Mouse (Mus musculus) megakaryocyte, embryonic 14.5 days (primary cell): ENCODE measurements around the gene Mef2c. TPM values are rescaled to one million over a fixed set of nuclear protein-coding genes. Genes with fewer than 3 reads are reported as not detected.

Source experiments
- H3K27me3 ChIP-seq: replicated peaks from 2 replicates; pipeline ENCODE3; 2012; ENCODE audit warnings: inconsistent platforms
- H3K36me3 ChIP-seq: replicated peaks from 2 replicates; pipeline ENCODE3; 2012; ENCODE audit warnings: low read length, inconsistent platforms, mixed read lengths
- H3K4me1 ChIP-seq: 2 replicates; pipeline ENCODE4 v1.6.1; 2012; ENCODE audit warnings: inconsistent platforms
- H3K4me3 ChIP-seq: replicated peaks from 2 replicates; pipeline ENCODE3; 2012; ENCODE audit warnings: moderate library complexity, mild to moderate bottlenecking, inconsistent platforms
- H3K9me3 ChIP-seq: 2 replicates; pipeline ENCODE4 v1.6.1; 2012; ENCODE audit warnings: inconsistent platforms
- FLI1 ChIP-seq: IDR thresholded peaks from 2 replicates; pipeline ENCODE4 v1.6.1; 2012; ENCODE audit warnings: low read length, inconsistent platforms, mixed read lengths
- GATA1 ChIP-seq: IDR thresholded peaks from 3 replicates; pipeline ENCODE4 v1.6.1; 2012; ENCODE audit warnings: mixed read lengths, low read length, inconsistent platforms, borderline replicate concordance
- polyA plus RNA-seq: library from polyadenylated mRNA; stranded (reverse); fragments of >175 nt; gene quantifications from 2 replicates; pipeline ENCODE4 v1.2.3, GENCODE M21; 2012; ENCODE audit warnings: low replicate concordance; ENCODE audit not compliant: insufficient read depth

Mef2c gene
- polyA plus RNA-seq, 1 experiment: 31.6 TPM

DNA sequence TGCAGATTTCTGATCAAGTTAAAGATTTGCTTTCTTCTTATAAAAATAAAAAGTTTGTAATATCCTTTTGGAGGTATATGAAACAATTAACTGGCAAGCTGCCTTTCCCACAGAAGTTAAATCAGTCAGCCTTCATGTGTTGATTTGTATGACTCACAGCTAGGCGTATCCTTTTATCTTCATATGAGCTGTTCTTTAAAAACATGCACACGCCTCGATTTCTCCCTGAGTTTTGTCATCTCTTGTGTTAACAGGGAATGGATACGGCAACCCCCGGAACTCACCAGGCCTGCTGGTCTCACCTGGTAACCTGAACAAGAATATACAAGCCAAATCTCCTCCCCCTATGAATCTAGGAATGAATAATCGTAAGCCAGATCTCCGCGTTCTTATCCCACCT lies 148.7 kb downstream of the Mef2c start:
- no peak for TF ChIP-seq FLI1
- no peak for TF ChIP-seq GATA1
- Histone ChIP-seq H3K27me3 (no peaks in the 10 kb centered on the region), H3K9me3 (no peaks in the 10 kb centered on the region), H3K4me3 (no peak overlapping the region), H3K4me1 (peaks cover 46% of the 10 kb centered on the region), H3K36me3 (peaks cover 71% of the 10 kb centered on the region)

DNA sequence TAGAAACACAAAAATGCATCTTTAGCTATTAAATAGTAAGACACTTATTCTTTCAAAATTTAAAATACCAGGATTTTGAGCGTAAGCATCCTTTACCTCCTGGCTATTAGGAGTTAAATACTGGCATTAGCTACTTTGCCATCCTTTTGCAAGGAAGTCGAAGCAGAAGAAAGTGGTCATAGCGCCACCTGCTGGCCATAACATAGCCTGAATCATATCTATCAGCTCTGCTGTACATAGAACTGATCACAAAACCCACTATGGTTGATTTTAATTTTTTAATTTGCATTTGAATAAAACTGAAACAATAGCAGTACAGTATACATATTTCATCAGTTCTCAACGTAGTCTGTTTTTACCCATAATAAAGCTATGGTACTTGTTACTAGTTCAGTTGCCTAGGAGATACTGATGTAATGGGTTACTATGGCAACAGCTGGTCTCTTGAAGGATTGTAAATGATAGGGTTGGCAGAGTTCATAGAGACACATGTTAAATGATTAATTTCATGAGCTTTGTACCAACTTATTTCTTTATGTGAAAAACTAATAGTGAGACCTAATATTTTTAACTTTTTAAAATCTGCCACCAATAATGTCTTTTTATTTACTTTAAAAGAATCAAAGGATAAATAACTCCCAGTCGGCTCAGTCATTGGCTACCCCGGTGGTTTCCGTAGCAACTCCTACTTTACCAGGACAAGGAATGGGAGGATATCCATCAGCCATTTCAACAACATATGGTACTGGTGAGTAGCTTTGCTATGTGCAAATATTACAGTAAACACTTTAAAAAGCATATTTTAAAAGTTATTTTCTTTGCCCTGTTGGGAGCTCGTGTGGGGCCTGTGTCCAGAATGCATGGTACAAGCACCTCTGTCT lies 151.3 kb downstream of the Mef2c start:
- Histone ChIP-seq H3K9me3 (no peaks in the 10 kb centered on the region), H3K27me3 (no peaks in the 10 kb centered on the region), H3K4me3 (no peak overlapping the region), H3K4me1 (peaks cover 26% of the 10 kb centered on the region), H3K36me3 (peaks cover 92% of the 10 kb centered on the region)
- no peak for TF ChIP-seq FLI1
- TF ChIP-seq GATA1: no peak

DNA sequence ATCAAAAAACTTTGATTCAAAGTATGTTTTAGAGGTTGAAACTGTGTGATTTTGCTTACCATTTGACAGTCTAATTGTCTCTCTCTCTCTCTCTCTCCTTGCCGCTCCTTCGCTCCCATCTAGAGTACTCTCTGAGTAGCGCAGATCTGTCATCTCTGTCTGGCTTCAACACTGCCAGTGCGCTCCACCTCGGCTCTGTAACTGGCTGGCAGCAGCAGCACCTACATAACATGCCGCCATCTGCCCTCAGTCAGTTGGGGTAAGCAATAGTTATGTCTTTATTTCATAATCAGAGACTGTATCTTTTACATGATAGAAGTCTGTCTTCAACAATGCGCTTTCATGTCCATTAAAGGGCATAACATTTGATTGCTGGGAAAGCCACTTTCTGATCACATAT lies 152.3 kb downstream of the Mef2c start:
- TF ChIP-seq GATA1 (no peak), FLI1 (no peak)
- peaks cover 17% of the 10 kb centered on the region for H3K4me1 ChIP-seq
- H3K4me3 ChIP-seq: no peak overlapping the region
- no peaks in the 10 kb centered on the region for H3K9me3 ChIP-seq
- H3K36me3 ChIP-seq: peaks cover 97% of the 10 kb centered on the region
- H3K27me3 ChIP-seq: no peaks in the 10 kb centered on the region

DNA sequence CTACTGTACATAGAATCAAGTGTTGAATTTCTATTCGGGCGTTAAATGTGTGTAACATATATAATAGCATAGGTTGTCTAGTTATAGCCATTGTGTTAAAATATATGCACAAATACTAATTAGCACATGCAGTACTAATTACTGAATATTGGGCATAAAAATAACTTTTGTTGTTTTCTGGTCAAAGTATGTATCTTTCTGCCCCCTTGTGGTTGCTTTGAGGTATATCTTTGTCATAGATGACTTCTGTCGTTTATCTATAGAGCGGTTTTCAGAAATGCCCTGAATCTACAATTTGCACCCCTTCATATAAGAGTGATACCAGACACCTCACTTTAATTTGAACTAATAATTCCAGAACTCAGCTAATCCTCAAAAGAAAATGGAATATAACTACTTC lies 152.9 kb downstream of the Mef2c start:
- Histone ChIP-seq H3K27me3 (no peaks in the 10 kb centered on the region), H3K4me1 (peaks cover 10% of the 10 kb centered on the region), H3K36me3 (peaks cover 98% of the 10 kb centered on the region), H3K4me3 (no peak overlapping the region), H3K9me3 (no peaks in the 10 kb centered on the region)
- TF ChIP-seq GATA1: no peak
- TF ChIP-seq FLI1: no peak

DNA sequence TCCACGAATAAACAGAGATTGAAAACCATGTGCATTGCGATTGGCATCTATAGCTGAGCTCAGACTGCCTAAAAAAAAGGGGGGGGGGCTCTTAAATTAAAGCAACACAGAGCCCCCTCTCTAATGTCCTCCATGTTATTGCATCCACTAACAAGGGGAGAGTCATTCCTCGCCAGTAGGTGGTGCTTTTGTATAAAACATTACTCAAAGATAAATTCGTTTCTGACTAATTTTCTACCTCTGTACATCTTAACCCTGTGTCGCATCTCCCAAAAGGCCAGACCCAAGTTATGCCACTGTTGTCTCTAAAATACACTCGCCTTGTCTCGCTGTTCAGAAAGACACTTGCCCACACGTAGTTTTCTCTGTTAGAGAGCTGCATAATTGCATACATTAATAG lies 156.9 kb downstream of the Mef2c start:
- Histone ChIP-seq H3K36me3 (peaks cover 97% of the 10 kb centered on the region), H3K4me3 (no peak overlapping the region), H3K9me3 (no peaks in the 10 kb centered on the region), H3K4me1 (no peaks in the 10 kb centered on the region), H3K27me3 (no peaks in the 10 kb centered on the region)
- TF ChIP-seq FLI1: no peak
- no peak for TF ChIP-seq GATA1

DNA sequence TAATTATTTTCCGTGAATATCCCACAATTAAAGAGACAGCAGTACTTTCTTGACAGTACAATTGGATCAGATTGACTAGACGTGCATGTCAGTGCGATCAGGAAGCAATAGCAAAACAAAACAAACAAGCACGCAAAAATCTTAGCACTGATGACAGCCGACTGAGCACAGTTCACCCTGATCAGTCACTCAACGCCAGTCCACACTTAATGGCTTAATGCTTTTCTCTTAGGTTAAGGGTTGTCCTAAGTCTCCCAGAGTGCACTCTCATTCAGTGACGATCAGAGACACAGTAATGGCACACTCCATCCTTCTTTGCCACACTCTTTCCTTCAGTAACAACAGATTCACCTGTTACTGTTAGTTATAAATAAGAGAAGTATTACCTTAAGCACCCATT lies 157.3 kb downstream of the Mef2c start:
- H3K36me3 ChIP-seq: peaks cover 97% of the 10 kb centered on the region
- TF ChIP-seq GATA1 (no peak), FLI1 (no peak)

DNA sequence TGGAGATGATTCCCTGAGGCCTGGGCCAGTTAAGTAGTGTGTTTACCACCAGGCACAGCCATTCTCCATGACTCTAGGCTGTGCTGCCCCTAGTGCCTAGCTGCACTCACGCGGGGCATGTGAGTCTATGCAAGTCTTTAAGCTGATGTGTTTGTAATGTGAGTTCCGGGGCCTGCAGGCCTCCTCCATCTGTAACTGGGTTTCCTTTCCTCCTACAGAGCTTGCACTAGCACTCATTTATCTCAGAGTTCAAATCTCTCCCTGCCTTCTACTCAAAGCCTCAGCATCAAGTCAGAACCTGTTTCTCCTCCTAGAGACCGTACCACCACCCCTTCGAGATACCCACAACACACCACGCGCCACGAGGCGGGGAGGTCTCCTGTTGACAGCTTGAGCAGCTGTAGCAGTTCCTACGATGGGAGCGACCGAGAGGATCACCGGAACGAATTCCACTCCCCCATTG lies 158.3 kb downstream of the Mef2c start:
- no peaks in the 10 kb centered on the region for H3K9me3 ChIP-seq
- H3K4me1 ChIP-seq: no peaks in the 10 kb centered on the region
- no peak for TF ChIP-seq GATA1
- no peak for TF ChIP-seq FLI1
- no peaks in the 10 kb centered on the region for H3K27me3 ChIP-seq
- peaks cover 98% of the 10 kb centered on the region for H3K36me3 ChIP-seq
- H3K4me3 ChIP-seq: no peak overlapping the region

More for the DNA sequence above, 157.3 kb downstream of the Mef2c start:
- Histone ChIP-seq H3K4me1 (no peaks in the 10 kb centered on the region), H3K4me3 (no peak overlapping the region), H3K9me3 (no peaks in the 10 kb centered on the region), H3K27me3 (no peaks in the 10 kb centered on the region)

DNA sequence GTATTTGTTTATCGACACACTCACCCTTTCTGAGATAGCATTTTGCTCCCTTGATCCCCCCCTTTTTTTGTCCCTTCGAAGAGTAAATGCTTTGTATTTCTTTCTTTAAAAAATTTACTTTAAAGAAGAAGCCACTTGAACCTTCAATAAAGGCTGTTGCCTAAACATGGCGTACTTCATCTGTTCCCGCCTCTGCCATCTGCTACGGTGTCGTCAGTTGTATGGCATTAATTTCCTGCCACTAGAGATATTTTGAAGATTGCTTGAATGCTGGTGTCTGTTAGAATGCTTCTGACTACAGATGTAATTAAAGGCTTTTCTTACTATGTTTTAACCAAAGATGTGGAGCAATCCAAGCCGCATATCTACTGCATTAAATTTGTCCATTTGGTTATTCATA lies 162.3 kb downstream of the Mef2c start:
- H3K27me3 ChIP-seq: no peaks in the 10 kb centered on the region
- no peaks in the 10 kb centered on the region for H3K9me3 ChIP-seq
- H3K36me3 ChIP-seq: peaks cover 80% of the 10 kb centered on the region
- H3K4me1 ChIP-seq: no peaks in the 10 kb centered on the region
- TF ChIP-seq FLI1 (no peak), GATA1 (no peak)
- H3K4me3 ChIP-seq: no peak overlapping the region

DNA sequence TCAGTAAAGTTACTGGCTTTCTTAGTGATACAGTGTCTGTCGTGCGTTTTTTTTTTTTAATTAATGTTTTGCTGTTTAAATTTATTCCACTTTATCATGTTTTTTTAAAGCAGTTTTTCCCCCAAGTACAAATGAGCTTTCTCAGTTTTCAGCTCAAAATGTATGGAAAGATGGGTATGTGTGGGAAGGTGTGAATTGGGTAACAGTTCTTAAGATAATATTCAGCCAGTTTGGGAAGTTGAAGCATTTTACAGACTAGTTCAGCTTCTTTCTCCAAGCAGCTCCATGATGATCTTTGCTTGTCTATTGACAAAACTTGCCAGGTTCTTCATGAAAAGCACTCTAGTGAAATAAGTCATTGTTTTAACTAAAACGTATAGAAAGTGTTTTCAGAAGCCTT lies 163.2 kb downstream of the Mef2c start:
- no peak for TF ChIP-seq FLI1
- no peak for TF ChIP-seq GATA1
- peaks cover 72% of the 10 kb centered on the region for H3K36me3 ChIP-seq
- no peaks in the 10 kb centered on the region for H3K9me3 ChIP-seq
- H3K4me1 ChIP-seq: no peaks in the 10 kb centered on the region
- H3K27me3 ChIP-seq: no peaks in the 10 kb centered on the region
- no peak overlapping the region for H3K4me3 ChIP-seq

DNA sequence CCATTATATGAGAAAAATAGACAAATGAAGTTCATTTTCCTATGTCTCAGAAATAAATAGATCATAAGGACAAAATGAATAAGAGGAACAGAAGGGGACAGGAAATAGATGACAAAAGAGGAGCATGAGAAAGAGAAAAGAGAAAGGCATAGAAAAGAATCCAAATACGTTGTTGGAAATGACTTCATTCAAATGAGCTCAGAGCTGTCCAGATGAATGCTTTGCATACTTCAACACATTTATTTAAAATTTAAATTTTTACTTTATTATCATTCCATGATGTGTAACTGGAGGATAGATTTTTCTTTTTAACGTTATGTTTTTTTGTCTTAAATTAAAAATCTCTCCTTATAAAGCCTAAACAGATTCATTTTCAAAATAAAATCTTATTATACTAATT lies 203.8 kb downstream of the Mef2c start:
- Histone ChIP-seq H3K4me3 (no peak overlapping the region), H3K36me3 (no peaks in the 10 kb centered on the region), H3K27me3 (peaks cover 17% of the 10 kb centered on the region), H3K4me1 (no peaks in the 10 kb centered on the region), H3K9me3 (no peaks in the 10 kb centered on the region)
- TF ChIP-seq FLI1: no peak
- no peak for TF ChIP-seq GATA1
